Mouse (Mus musculus) thymus, postnatal 4 days (tissue): ENCODE results near the gene Oxct1.

Experiments used
- DNase-seq: peaks from one replicate; pipeline ENCODE4 v3.0.0; 2021

Oxct1 gene

DNA sequence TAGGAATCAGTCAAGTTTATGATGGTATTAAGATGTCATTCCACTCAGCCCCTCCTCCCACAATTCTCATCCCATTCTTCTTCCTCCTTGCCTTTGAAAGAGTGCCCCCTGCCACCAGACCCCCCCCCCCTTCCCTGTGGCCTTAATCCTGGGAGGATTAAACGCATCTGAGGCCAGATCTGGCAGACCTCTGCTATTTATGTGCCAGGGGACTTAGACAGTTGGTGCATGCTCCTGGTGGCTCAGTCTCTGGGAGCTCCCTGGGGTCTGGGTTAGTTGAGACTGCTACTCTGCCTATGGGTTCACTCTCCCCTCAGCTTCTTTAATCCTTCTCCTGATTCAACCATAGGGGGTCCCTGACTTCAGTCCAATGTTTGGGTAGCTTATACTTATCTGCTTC is 112.3 kb downstream of the Oxct1 start:
- no peak for DNase-seq

DNA sequence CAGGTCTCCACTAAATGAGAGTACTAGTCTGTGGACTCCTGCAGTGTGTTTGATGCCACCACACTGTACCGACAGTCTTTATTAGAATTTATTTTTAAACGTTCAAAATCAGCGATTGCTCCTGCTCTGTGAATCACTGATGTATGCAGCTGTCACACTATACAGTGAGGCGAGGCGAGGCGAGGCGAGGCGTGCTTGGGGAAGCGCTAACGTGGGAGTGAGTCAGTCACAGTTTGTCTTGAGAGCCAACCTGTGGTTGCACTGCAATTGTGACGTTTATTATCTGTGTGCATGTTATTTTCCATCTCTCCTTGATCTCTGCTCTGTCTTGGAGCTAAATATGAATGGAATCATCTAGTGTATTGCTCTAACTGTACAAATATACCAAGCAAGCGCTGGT is 113.3 kb downstream of the Oxct1 start:
- DNase-seq: no peak

- DNase-seq: no peak
Measured at GRCm38 (mm10) chr15:4145352-4145751, 119.2 kb downstream of the Oxct1 start.

DNA sequence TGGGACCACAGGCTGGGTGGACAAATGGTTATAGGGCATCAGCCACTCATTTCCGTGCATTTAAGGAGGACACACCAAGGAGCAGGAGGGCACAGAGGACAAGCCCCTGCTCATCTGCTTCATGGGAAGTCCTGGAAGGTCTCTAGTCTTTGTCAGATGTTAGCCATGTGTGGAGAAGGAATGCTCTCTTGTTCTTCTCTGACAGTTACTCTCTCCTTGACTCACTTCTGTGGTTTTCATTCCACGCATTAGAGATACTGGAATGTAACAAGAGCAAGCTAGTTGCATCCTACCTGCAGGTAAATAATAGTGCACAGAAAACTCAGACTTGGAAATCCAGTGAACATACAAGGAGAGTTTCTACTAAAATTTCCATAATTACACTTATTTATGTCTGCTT is 121.5 kb downstream of the Oxct1 start:
- no peak for DNase-seq

- no peak for DNase-seq
Measured at GRCm38 (mm10) chr15:4148649-4149389, 122.6 kb downstream of the Oxct1 start.

- no peak for DNase-seq
Measured at GRCm38 (mm10) chr15:4154646-4155045, 128.5 kb downstream of the Oxct1 start.

DNA sequence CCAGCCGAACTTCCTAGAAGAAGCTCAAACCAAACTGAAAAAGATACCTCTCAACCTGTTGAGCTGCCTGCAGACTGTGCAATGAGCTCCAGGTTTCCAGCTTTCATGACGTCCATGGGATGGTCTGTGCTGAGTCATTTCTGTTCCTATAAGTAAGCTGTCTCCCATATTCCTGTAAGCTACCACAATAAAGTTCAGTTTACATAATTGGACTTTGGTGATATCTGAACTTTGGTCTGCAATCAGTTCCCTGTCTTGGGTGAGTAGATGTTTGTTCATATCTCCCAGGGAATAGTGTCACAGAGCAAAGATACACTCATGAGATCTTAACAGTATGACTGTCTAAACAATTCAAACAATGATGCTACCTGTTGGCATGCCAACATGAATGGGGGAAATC is 141.8 kb downstream of the Oxct1 start:
- DNase-seq: no peak

GRCm38 (mm10) chr15:4171600-4171999 is 145.4 kb downstream of the Oxct1 start:
- DNase-seq: no peak

GRCm38 (mm10) chr15:4197913-4198312 is 171.7 kb downstream of the Oxct1 start:
- no peak for DNase-seq
